Mouse (Mus musculus): Measurements from ENCODE around the gene Olfr527.

- TF ChIP-seq CTCF (IDR thresholded peaks at IDR 0.05; ENCODE audit: low read depth, low read length) (no peak), POLR2A (IDR thresholded peaks at IDR 0.05; ENCODE audit: borderline replicate concordance, low read depth, low read length) (no peak)
These were observed 38.1 kb upstream of the Olfr527 start for GRCm38 (mm10) chr7:140295746-140296145.
